Mouse (Mus musculus) limb, embryonic 12.5 days (tissue): Measurements from ENCODE around the gene Tlr12. TPM values are rescaled to one million over a fixed set of nuclear protein-coding genes. Genes with fewer than 3 reads are reported as not detected.

Source experiments
- ATAC-seq: fragments of 200-750 bp; cut with Nextera tagmentation; 2 replicates; pipeline ENCODE4 v1.8.0; 2017; ENCODE audit warnings: low read depth, moderate TSS enrichment; ENCODE audit not compliant: insufficient number of reproducible peaks, insufficient read depth, low FRiP score, low TSS enrichment
- H3K27ac ChIP-seq: fragments of 300-500 bp; sonication (generic); 2 replicates; pipeline ENCODE4 v1.5.1; 2016; ENCODE audit warnings: mild to moderate bottlenecking, moderate library complexity
- H3K27me3 ChIP-seq: fragments of 300-500 bp; sonication (generic); 2 replicates; pipeline ENCODE4 v1.6.1; 2016; ENCODE audit warnings: mild to moderate bottlenecking, moderate library complexity
- H3K36me3 ChIP-seq: fragments of 300-500 bp; sonication (generic); 2 replicates; pipeline ENCODE4 v1.6.1; 2016; ENCODE audit warnings: mild to moderate bottlenecking, moderate library complexity
- H3K4me1 ChIP-seq: fragments of 300-500 bp; sonication (generic); replicated peaks from 2 replicates; pipeline ENCODE4 v1.6.1; 2016
- H3K4me2 ChIP-seq: fragments of 300-500 bp; sonication (generic); 2 replicates; pipeline ENCODE4 v1.6.1; 2016; ENCODE audit warnings: mild to moderate bottlenecking, moderate library complexity
- H3K4me3 ChIP-seq: fragments of 300-500 bp; sonication (generic); replicated peaks from 2 replicates; pipeline ENCODE4 v1.5.1; 2016; ENCODE audit warnings: mild to moderate bottlenecking
- H3K9ac ChIP-seq: fragments of 300-500 bp; sonication (generic); replicated peaks from 2 replicates; pipeline ENCODE4 v1.6.1; 2016; ENCODE audit warnings: mild to moderate bottlenecking, moderate library complexity
- H3K9me3 ChIP-seq: fragments of 300-500 bp; sonication (generic); 2 replicates; pipeline ENCODE4 v1.6.1; 2016; ENCODE audit warnings: mild to moderate bottlenecking, moderate library complexity
- WGBS: fragments of 180-500 bp; shearing (Covaris S2); methylation state at CpG from one replicate; pipeline ENCODE4 v1.1.7; 2016; 5-methylcytosine and 5-hydroxymethylcytosine counted together
- polyA plus RNA-seq: library from polyadenylated mRNA; unstranded; fragments of >200 nt; fragmentation: Nextera tagmentation; extraction: Ambion mirVana; gene quantifications from 2 replicates; pipeline ENCODE4 v1.2.1, GENCODE M21; 2016

The Tlr12 gene
- polyA plus RNA-seq, 1 experiment from 2014 or later: 1.2 TPM

DNA sequence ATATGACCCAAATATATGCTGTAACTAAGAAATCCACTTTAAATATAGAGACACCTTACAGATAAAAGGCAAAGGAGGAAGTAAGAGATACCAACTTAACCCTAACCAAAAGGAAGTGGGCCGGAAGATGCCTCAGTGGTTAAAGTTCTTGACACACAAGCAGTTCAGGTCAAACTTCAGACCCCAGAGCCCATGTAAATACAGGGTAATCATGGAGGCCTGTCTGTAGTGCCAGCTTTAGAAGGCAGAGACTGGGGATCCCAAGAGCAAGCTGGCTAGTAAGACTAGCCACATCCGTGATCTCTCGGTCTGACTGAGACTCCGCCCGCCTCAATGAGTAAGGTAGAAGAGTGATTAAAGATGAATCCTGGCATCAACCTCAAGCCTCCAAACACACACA lies 24.4 kb downstream of the Tlr12 start:
- ATAC-seq: no peak
- WGBS: 98% methylated on average over 5 of the region's 5 CpGs
- no peak overlapping the region for H3K4me3 ChIP-seq
- H3K4me1 ChIP-seq: no peaks in the 10 kb centered on the region
- H3K9ac ChIP-seq: no peak overlapping the region
- no peak overlapping the region for H3K27ac ChIP-seq
- no peaks in the 10 kb centered on the region for H3K27me3 ChIP-seq
- H3K4me2 ChIP-seq: no peak overlapping the region
- peaks cover 41% of the 10 kb centered on the region for H3K36me3 ChIP-seq
- H3K9me3 ChIP-seq: no peaks in the 10 kb centered on the region

DNA sequence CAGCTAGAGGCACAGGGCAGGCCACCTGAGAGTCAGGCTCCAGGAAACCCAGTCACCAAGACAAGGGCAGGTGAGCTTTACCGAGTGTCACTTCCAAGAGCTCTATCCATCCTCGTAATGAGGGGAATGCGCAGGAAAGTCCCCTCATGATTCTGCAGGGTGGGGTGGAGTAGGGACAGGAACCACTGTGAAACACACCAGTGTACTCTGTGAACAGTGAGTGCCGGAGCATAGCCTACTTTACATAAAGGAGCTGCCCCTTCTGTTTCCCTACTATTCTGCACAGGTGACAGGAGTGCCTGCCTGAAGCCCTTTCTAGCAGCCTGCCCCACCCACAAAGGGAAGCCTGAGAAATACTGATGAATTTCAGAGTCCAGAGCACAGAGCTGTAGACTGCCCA lies 25.1 kb downstream of the Tlr12 start:
- no peaks in the 10 kb centered on the region for H3K4me1 ChIP-seq
- no peak overlapping the region for H3K4me3 ChIP-seq
- ATAC-seq: no peak
- H3K4me2 ChIP-seq: no peak overlapping the region
- no peak overlapping the region for H3K27ac ChIP-seq
- no peaks in the 10 kb centered on the region for H3K27me3 ChIP-seq
- H3K36me3 ChIP-seq: peaks cover 41% of the 10 kb centered on the region
- WGBS: 90% methylated on average over 4 of the region's 4 CpGs
- no peaks in the 10 kb centered on the region for H3K9me3 ChIP-seq
- no peak overlapping the region for H3K9ac ChIP-seq

DNA sequence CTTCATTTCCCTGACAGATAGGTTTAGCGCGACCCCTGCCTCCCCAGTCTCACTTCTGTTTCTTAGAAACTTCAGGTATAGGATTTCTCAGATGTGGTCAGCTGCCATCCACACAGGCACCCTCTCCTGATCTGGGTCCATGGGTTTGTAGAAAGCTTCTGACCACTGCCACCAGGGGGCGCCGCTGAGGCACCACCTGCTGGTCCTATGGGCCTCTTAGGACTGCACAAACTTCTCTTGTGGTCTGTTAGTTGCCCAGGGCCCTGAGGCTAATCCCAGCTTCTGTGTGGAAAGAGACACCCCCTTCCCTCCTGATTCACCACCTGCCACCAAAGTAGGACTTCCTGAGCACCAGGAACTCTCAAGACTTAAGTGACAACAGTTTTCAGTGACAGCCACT lies 39.2 kb downstream of the Tlr12 start:
- Histone ChIP-seq H3K4me2 (no peak overlapping the region), H3K4me3 (no peak overlapping the region), H3K4me1 (no peaks in the 10 kb centered on the region), H3K36me3 (peaks cover 63% of the 10 kb centered on the region), H3K27me3 (no peaks in the 10 kb centered on the region), H3K27ac (no peak overlapping the region), H3K9me3 (peaks cover 46% of the 10 kb centered on the region), H3K9ac (no peak overlapping the region)
- no peak for ATAC-seq
- 55% methylated on average over 4 of the region's 4 CpGs for WGBS

DNA sequence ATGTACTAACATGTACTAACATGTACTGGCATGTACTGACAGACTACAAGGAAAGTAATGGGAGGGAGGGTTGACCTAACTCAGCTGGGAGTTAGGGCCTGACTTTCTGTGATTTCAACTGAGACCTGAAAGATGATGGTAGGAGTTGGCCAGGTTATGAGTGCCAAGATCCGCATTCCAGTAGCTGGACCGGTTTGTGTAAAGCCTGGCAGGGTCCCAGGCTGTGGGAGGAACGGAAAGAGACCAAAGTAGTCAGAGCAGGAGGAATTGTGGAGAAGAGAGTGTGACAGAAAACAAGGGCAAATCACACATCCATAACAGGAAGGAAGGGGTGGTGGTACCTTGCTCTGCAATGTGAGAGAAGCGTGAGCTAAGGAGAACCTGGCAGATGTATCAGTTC lies 42.6 kb downstream of the Tlr12 start:
- Histone ChIP-seq H3K4me1 (no peaks in the 10 kb centered on the region), H3K27me3 (no peaks in the 10 kb centered on the region), H3K36me3 (peaks cover 29% of the 10 kb centered on the region), H3K4me3 (no peak overlapping the region), H3K9me3 (peaks cover 15% of the 10 kb centered on the region), H3K9ac (no peak overlapping the region), H3K27ac (no peak overlapping the region), H3K4me2 (no peak overlapping the region)
- ATAC-seq: no peak
- 93% methylated on average over 4 of the region's 4 CpGs for WGBS

Other genes starting within 250 kb of the Tlr12 start
- gene Zscan20, start 8.5 kb downstream of the Tlr12 start, polyA plus RNA-seq: 5.9 TPM in 2 replicates
- 69.0 and 81.6 TPM in 2 replicates for gene Phc2, start 36.1 kb upstream of the Tlr12 start, polyA plus RNA-seq
- gene A3galt2, start 136.7 kb upstream of the Tlr12 start, polyA plus RNA-seq: 0.18 and 0.32 TPM in 2 replicates
- gene Zfp362, start 187.4 kb upstream of the Tlr12 start, polyA plus RNA-seq: 47.6 and 52.1 TPM in 2 replicates